Mouse (Mus musculus): ENCODE measurements around the gene Ly6g.
A peak's percentile ranks its signal among the peaks of the same experiment; 100 is the strongest.
"Not testable (repeated sequence)": the region's sequence is repeated elsewhere in the genome, so short reads cannot be mapped to it uniquely, and the experiment has no call there.

Ly6g gene

DNA sequence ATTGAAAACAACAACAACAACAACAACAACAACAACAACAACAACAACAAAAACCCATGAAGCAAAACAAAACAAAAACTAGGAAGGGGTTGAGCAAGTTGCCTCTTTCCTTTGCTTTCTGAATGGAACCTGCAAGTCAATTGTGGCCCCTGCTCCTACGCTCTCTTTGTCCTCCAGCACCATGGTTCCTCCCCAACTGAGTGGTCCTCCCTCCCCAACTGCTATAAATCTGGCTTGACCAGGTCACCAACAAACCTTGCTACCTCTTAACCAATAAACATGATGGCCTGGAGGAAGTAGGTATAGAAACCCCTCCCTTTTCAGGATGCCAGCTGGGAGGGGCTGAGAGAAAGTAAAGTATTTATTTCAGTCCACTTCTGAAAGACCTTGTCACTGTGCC, at the start of gene Ly6g:
Gene Ly6g, plus strand, starts transcription at position 301 of the 400 bp plus-strand sequence.
- no peak for DNase-seq

DNA sequence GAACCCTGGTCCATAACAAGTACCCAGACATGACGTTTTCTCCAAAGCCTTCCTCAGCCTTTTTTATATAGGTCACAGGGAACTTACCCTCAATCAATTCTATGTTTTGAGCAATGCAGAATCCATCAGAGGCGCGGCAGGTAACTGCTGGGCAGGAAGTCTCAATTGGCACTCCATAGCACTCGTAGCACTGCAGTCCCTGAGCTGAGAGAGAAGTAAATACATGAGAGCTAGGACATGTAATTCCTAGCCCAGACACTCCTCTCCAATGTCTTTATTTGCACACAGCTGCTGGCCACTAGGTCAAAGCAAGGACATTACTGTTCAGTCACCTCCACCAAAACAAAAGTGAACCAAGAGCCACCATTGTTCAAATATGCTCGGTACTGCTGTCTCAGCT, 44.6 kb upstream of the Ly6g start:
- not testable (repeated sequence) for DNase-seq

- DNase-seq, result not testable (repeated sequence)
These were observed 43.0 kb upstream of the Ly6g start, which contains the start of gene Ly6c2 for GRCm38 (mm10) chr15:75111861-75112630. Ly6c2 (minus strand) TSS chr15:75111970.

DNA sequence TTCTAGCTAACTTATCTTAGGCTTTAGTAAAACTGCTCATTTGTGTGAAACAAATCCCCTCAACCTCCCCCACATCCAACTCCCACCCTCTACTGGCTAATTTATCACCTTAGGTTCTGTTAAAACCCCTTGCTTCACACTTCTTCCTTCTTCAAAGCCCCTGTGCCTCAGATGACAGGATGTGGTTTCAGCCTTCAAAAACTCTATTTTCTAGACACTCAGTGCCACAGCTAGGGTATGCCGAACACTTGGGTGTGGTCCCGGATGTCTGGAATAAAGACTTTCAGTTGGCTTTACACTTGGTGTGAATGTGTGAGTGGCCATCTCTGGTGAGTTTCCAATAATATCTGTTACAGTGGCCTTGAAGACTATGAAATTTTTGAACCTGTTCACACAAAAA, 38.5 kb upstream of the Ly6g start:
- no peak for DNase-seq

GRCm38 (mm10) chr15:75117481-75117880, 37.6 kb upstream of the Ly6g start:
- DNase-seq, result not testable (repeated sequence)

DNA sequence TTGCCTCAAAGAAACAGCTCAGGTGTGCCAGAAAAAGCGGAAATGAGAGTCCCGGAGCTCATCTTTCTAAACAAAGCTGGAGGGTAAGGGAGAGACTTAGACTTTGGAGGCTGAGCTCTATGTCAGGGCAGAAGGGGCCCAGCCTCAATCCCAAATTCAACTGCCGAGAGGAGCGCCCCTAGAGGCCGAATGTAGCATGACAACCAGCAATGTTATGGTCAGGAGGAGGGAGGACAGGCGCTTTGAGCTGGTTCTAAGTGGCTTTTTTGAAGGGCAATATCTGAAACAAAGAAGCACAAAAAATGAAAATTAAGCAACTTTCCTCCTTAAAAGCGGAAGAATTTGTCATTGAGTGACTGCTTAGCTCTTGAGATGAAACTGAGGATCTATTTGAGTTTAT, 36.3 kb upstream of the Ly6g start:
- not testable (repeated sequence) for DNase-seq

DNA sequence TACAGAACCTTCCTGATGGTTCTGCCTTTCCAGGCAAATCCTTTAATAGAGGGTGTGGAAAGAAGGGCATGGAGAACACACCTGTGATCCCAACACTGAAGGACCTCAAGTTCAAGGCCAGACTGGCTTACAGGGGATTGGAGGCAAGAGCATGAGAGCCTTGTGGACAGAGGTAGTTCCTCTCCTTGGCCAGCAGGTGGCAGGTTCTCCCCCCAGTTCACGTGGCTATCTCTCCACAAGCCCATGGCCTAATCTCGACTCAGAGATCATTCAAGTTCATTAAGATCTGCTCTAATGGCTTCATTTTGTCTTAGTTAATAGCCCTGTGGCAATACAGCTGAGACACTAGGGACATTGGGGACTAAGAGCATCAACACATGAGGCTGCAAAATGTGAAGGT, 35.0 kb upstream of the Ly6g start:
- DNase-seq, result no peak

DNA sequence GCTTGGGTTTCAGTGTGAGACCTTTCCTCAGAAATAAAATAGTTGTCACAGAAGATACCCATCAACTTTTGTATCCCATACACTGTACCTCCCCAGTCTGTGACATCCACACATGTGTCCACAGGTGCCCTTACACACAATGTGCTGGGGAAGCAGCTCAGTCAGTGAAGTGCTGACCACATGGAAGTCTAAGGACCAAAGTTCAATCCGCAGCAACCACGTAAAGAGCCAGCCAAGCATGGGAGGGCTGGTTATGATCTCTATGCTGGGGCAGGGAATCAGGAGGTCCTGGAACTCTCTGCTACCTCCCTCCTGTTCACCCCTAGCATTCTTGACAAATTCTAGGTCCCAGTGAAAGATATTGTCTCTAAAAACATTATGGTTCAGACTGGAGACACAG, 22.7 kb upstream of the Ly6g start:
- DNase-seq, result not testable (repeated sequence)

GRCm38 (mm10) chr15:75135090-75135783, 19.8 kb upstream of the Ly6g start:
- DNase-seq, result not testable (repeated sequence)

GRCm38 (mm10) chr15:75137739-75138138, 17.3 kb upstream of the Ly6g start:
- not testable (repeated sequence) for DNase-seq

DNA sequence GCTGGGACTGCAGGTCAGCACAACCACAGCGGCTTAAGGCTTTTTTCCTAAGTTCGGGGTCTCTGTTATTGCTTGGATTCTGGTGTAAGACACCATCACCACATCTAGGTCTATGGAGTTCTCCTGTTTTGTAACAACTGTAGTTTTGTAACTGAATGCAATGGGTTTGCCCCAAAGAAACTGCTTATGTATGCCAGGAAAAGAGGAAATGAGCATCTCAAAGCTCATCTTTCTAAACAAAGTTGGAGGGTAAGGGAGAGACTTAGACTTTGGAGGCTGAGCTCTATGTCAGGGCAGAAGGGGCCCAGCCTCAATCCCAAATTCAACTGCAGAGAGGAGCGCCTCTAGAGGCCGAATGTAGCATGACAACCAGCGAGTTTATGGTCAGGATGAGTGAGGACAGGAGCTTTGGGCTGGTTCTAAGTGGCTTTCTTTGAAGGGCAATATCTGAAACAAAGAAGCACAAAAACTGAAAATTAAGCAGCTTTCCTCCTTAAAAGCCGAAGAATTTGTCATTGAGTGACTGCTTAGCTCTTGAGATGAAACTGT, 13.2 kb upstream of the Ly6g start:
- not testable (repeated sequence) for DNase-seq

DNA sequence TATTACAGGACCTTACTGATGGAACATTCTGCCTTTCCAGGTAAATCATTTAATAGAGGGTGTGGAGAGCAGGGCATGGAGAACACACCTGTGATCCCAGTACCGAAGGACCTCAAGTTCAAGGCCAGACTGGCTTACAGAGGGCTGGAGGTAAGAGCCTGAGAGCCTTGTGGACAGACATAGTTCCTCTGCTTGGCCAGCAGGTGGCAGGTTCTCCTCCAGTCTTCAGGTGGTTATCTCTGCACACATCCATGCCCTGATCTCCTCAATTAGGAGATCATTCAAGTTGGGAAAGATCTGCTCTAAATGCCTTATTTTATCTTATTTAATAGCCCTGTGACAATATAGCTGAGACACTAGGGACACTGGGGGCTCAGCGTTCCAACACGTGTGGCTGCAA, 11.3 kb upstream of the Ly6g start:
- no peak for DNase-seq

- DNase-seq, result no peak
These were observed 2.0 kb upstream of the Ly6g start for GRCm38 (mm10) chr15:75153087-75153486.

DNA sequence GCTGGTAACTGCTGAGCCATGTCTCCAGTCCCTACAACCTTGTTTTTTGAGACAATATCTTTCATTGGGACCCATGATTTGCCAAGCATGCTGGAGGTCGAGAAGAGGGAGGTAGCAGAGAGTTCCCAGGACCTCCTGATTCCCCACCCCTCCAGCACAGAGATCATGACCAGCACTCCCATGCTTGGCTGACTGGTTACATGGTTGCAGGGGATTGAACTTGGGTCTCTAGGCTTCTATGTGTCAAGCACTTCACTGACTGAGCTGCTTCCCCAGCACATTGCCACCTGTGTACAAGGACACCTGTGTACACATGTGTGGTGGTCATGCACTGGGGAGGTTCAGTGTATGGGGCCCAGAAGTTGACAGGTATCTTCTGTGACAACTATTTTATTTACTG, 2.6 kb downstream of the Ly6g start:
- no peak for DNase-seq

DNA sequence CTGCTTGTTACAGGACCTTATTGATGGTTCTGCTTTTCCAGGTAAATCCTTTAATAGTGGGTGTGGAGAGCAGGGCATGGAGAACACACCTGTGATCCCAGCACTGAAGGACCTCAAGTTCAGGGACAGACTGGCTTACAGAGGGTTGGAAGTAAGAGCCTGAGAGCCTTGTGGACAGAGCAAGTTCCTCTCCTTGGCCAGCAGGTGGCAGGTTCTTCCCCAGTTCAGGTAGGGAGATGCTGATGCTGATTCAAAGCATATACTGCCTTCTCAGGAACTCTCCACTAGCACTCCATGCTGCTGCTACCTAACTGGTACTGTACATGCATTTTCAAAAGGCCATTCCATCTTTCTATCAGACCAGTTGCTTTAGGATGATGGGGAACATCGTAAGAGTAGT, 20.5 kb downstream of the Ly6g start:
- peak; percentile 26 for DNase-seq

GRCm38 (mm10) chr15:75186291-75186690, 31.3 kb downstream of the Ly6g start:
- DNase-seq, result no peak

- no peak for DNase-seq
These were observed 34.1 kb downstream of the Ly6g start for GRCm38 (mm10) chr15:75189116-75189515.

- DNase-seq, result not testable (repeated sequence)
These were observed 35.5 kb downstream of the Ly6g start for GRCm38 (mm10) chr15:75190560-75190959.

Data from right cerebral cortex, adult 18-20 months (tissue).